Mouse (Mus musculus): ENCODE measurements at regions not wholly inside any gene's neighbourhood (a gene's known extent, or its start where the extent isn't known, plus 50 kb on each side); places are given as distances from the start of the nearest gene placed in this dataset.
A peak's percentile ranks its signal among the peaks of the same experiment; 100 is the strongest.

DNA sequence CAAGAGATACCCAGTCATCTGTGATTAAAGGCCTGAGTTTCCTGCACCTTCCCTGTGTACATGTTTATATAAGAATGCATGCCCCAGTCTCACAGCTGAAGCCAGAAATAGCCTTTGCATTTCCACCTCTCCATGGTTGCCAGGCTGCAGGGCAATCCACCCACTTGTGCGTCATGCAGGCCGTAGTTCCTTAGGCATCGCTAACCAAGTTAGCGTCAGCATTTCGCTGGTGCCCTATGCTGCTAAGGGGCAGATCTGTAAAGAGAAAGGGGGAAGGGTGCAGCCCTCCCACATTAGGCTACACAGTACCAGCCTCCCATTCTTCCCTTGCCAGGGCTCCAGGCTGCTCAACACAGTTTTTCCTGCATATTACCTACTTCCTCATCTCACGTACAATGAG is 155.6 kb upstream of the Actbl2 start:
- ATAC-seq (ENCODE audit: insufficient number of reproducible peaks, low FRiP score, low TSS enrichment), result peak; percentile 60; the same call in 1 of the 2 replicates

DNA sequence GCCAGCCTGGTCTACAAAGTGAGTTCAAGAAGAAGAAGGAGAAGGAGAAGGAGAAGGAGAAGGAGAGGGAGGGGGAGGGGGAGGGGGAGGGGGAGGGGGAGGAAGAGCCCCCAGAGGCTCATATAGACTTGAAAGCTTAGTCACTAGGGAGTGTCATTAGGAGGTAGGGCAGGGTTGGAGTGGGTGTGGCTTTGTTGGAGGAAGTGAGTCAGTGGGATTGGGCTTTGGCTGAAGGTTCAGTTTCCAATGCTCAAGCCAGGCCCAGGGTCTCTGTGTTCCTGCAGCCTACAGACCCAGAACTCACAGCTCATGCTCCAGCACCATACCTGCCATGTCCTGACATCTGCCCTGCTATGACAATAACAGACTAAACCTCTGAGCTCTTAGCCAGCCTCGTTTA is 154.4 kb upstream of the Actbl2 start:
- ATAC-seq (ENCODE audit: insufficient number of reproducible peaks, low FRiP score, low TSS enrichment), result no peak

DNA sequence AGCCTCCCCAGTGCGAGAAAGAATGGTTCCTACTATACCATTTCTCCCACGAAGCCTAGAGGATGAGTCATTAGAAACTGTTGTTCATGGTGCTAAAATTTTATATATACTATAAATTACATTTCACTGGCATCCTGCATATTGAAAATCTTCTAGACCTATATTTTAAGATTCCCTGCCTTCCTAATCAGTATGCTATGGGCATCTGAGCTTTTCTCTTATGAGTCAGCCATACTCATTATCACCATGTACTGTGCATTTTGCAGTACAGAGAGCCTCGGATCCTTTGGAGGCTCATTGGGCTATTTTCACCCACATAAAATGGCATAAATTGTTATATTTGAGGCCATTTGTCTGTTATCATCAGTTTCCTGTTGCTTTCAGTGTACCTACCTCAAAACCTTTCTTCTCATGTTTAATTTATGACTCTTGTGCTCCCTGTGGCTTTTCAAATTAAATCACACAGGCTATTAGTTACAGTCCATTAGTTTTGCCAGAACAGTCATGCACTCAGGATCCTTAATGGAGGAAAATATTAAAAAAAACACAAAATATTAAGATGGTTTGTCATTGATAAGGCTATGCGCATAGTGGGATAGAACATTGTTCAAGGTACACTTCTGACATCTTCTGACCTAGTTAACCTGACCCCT is 150.1 kb upstream of the Actbl2 start:
- ATAC-seq (ENCODE audit: insufficient number of reproducible peaks, low FRiP score, low TSS enrichment), result no peak

DNA sequence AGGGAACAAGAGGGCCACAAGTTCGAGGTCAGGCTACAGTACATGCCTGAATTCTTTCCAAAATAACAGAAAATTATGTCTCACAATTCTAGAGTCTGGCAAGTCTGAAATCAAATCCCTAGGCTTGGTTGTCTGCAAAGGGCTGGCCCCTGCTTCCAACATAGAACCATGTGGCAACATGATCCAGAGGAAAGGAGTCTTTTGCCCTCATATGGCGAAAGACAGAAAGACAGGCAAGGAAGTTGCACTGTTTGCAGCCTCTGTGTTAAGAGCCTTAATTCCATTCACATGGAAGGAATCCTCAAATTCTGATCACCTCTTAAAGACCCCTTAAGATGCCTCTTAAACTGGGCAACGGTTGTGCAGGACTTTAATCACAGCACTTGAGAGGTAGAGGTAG is 123.7 kb upstream of the Actbl2 start:
- ATAC-seq (ENCODE audit: insufficient number of reproducible peaks, low FRiP score, low TSS enrichment), result no peak

DNA sequence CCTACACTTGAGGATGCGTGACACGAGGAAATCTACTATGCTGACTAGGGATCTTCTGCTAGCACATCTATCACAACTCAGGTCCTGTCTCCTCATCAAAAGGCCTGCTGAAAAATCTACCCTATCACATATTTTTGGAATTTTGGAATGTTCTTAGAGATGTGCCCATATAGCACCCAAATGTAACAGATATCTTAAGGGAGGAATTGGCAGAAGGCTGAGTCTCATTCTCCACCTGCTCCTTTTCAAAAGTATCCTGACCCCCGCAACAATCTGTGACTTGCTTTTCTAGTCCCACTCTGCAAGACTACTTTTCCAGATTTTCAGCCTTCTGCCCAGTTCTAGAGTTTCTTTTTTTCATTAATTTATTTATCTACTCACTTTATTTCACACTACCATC is 118.4 kb upstream of the Actbl2 start:
- ATAC-seq (ENCODE audit: insufficient number of reproducible peaks, low FRiP score, low TSS enrichment), result no peak

DNA sequence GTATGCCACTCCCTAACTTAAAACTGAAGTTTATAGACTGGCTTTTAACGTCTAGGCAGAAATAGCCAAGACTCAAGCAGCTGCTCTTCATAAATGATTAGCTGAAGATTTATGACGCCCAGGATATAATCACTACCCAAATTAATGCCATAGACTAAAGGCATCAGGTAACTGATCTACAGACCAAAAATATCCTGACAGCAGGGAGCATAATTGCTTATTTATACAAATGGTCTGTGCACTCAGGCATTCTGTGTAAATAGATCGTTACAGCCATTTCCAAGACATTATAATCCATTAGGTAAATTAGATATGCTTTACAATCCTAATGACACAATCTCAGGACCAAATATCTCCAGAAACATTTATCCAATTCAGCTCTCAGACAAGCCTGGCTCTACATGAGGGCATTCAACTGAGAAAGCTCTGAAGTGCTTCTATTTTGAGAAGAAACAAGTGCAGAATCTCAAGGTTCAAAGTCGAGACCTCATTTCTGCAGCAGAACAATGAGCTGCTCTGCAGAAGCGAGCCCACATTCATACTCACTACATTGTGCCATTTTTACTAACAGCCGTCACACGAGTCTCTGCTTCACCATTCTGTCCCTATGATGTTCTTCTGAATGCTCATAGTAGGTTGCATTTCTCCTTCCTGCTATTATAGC is 111.9 kb upstream of the Actbl2 start:
- no peak for ATAC-seq (ENCODE audit: insufficient number of reproducible peaks, low FRiP score, low TSS enrichment)

DNA sequence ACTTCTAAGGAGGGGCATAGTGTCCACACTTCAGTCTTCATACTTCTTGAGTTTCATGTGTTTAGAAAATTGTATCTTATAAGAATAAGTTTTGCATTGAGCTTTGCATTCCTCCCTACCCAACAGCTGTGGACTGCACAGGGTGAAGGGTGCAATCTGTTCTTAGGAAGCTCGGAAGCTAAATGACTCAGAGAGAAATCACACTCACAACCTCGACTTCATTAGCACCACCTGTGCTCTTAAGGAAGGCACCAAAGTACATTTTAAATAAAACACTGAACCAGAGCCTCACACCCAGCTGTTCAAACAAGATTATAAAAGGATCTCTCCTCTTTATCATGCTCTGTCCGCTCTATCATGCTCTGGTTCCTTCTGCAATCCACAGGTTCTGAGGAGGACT is 110.1 kb upstream of the Actbl2 start:
- no peak for ATAC-seq (ENCODE audit: insufficient number of reproducible peaks, low FRiP score, low TSS enrichment)

DNA sequence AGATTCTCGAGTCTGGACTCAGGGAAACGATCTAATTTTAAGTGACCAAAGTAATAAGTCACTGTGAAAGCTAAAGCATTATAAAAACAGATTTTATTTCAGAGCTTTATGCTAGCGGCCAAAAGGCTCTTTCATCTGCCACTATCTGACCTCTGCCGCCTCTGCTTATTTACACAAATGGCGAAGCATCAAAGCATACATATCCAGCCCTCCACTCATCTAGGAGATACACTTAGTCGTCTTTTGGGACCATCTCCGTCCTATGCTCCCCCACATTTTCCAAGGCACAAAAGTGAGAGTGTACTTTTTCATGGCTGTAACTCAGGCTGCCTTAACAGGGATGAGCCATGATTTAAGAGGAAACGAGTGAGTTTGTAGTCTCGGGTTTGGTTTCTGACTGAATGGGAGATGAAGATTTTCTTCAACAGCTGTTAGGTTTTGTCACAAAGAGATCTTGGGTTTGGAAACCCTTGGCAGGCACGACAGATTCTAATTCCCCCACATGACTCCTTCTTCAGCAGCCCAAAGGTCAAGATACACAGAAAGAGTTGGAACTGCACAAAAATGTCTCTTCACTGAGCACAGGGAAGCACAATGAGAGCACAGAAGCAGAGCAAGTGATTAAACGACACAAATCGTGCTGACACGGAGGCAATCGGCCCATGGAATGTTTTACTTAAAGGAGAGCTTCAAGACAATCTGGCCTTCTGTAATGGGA is 96.7 kb upstream of the Actbl2 start:
- no peak for ATAC-seq (ENCODE audit: insufficient number of reproducible peaks, low FRiP score, low TSS enrichment)

DNA sequence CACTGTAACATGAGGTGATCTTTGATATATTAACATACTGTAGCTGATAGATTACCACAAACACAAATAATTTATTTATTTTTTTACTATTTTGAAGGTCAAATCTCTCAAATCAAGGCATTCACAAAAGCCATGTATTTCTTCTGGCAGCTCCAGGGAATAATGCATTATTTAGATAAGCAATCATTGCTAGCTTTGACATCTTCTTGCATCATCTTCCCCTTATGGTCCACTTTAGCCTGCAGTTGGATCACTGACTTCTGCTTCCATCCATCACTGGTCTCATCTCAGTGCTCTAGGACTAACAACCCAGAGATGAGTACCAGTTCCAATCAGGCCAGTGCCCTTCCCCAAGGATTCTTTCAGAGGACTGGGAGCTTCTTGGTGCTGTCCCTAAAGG is 95.3 kb upstream of the Actbl2 start:
- ATAC-seq (ENCODE audit: insufficient number of reproducible peaks, low FRiP score, low TSS enrichment), result no peak

DNA sequence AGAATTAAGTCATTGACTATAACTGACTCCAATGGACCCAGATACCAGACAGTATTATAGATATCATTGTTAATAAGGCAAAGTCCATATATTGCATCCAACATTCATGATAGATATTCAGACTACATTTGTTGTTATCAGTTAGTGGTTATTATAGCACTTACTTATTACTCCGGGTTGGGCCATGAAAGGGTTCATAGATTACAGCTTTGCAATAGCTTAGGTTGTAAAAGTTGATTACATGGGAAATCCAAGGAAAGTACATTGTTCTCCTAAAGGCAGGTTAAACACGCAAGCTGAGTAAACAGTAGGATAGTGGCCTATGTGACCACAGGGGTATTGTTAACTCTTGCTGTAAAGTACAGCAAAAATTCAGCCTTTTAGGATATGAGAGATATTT is 89.3 kb upstream of the Actbl2 start:
- ATAC-seq (ENCODE audit: insufficient number of reproducible peaks, low FRiP score, low TSS enrichment), result no peak

DNA sequence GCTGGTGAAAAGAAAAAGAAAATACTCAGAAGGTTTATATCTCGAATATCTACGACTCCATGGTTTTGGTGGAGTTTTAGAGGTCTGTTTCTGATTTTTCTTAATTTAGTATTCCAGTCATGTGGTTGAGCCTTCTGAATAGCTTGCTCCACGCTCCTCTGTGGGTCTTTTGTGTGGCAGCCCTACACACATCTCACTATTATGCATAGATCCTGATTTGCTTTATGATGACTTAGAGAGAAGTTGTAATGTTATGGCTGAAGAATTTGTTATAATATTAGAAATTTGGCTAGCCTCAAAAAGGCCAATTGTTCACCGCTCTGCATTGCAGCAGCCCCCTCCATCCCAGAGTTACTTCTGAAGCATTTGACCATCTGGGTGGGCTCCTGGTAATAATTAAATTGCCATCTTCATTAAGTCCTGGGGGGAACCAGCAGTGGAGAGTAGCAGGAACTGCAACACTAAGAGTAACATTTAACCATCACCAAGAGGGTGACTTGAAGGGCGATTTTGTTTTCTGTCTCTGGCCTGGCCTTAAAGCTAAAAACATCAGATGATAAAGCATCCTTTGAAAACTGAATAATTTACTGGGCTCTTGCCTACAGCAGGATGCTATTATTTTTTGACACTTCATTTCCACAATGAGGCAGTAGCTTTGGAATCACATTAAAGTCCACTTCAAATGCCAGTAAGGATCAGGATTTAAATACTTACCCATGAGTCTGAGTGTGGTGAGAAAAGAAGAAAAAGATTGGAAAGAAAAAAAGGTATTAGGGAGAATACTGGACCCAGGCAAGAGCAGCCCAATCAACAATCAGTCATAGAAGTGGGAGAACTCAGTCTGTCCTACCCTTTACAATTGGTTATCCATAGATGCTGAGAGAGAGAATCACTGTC is 84.3 kb upstream of the Actbl2 start:
- ATAC-seq (ENCODE audit: insufficient number of reproducible peaks, low FRiP score, low TSS enrichment), result no peak

DNA sequence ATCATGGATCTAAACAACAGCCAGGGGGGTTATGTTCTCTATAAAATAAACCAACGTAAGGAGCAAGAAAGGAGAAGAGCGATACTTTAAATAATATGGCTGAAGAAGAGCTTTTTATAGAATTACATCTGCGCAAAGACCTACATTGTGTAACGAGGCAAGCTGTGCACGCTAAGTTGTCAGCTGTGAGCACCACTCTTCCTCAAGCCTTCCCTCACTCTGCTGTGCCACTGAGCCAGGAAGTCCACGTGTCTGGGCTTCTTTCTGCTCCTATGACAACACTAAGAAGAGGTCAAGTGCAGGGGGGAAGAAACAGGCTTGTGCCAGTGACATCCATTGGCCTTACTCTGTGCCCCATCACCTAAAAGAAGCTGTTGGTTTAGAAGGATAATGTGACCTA is 75.6 kb upstream of the Actbl2 start:
- no peak for ATAC-seq (ENCODE audit: insufficient number of reproducible peaks, low FRiP score, low TSS enrichment)

DNA sequence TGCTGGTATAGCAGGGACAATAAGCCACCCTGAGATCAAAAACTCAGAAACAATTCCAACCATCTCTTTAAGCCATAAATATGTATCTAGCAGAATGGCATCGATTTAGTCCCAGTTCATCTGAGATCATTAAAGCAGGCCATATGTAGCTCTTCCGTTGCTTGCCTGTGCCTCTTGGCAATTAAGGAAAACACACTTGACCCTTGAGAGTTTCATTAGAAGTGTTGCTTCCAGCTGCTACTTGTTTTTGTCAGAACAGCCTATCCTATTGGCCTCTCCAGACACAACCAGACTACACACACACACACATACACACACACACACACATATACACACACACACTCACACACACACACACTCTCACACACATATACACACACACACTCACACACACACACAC is 71.5 kb upstream of the Actbl2 start:
- ATAC-seq (ENCODE audit: insufficient number of reproducible peaks, low FRiP score, low TSS enrichment), result no peak

DNA sequence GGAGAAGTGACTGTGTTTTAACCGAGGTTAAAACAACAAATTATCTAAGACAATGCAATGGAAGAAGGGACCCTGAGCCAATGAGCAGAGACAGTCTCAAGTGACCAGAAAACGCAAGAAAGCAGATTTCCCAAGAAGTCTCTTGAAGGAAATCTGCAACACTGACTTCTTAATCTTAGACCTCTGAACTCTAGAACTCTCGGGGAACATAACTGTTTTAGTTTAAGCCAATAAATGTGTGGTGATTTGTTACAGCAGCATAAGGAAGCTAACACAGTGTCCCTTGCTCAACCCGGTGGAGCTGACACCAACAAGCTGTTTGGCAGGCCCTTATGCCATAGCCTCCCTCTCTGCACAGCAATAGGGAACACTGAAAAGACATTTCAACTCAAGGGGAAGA is 69.0 kb upstream of the Actbl2 start:
- ATAC-seq (ENCODE audit: insufficient number of reproducible peaks, low FRiP score, low TSS enrichment), result no peak

DNA sequence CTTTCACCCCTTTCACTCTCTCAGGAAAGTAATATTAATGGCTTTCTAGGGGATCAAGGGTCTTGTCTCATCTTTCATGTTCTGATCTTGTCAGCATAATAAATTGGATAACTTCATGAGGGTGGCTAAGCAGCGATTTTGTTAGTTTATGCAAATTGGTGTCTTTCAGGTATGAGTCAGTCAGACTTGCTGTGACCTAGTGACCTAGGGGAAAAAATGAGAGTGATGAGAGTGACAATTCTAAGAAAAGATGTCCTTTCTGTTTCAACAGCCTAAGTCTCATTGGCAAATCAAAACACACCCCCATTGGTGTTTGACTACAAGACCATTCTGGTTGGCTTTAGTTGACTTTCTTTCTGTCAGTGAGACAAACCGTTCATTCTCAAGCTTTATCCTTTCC is 68.0 kb upstream of the Actbl2 start:
- no peak for ATAC-seq (ENCODE audit: insufficient number of reproducible peaks, low FRiP score, low TSS enrichment)

DNA sequence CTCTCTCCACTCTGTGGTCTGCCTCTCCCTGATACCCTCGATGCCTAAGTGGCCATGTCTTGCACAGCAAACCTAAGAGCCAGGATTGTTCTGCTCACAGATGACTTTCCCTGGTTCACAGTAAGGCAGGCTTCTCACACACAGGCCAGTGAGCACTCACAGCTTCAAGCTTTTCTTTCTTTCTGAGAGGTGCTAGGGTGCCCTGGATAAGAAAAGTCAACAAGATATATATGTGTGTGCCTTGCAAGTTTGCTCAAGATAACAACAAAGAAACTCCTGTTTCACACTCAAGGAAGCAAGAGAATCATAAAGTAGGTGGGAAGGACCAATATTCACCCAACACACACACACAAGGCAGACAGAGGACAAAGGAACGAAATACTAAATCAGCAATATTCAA is 60.9 kb upstream of the Actbl2 start:
- ATAC-seq (ENCODE audit: insufficient number of reproducible peaks, low FRiP score, low TSS enrichment), result no peak

DNA sequence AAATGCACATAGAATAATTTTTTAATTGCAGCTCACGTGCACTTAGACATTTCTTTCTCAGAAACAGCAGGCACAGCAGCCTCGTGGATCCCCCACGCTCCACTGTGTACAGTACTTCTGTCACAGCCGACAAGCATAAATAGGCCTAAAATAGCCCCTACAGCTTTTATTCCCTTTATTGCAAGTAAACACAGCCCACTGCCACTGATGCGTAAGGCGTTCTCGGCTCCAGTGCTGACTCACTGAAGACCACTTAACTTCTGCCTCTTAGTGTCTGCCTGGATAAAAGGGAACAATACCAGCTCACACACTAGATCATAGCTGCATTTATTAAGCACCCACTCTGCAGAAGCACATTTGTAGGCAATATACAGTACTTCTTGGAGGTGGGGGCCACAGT is 60.5 kb upstream of the Actbl2 start:
- ATAC-seq (ENCODE audit: insufficient number of reproducible peaks, low FRiP score, low TSS enrichment), result no peak

DNA sequence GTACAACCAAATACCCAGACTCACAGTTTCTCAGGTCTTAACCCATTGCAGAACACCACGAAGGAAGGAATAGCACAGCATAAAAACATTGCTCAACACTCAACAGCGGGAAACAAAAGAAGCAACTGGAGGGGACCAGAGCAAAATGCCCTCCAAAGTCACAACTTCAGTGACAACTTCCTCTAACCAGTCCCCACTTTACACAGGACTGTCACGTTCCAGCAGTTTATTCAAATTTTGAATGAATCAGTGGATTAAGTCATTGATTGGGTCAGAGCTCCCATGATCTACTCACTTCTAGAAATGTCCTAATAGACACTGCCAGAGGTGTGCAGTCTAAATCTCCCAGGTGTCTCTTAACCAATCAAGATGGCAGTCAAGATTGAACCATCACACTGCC is 53.3 kb upstream of the Actbl2 start:
- no peak for ATAC-seq (ENCODE audit: insufficient number of reproducible peaks, low FRiP score, low TSS enrichment)

DNA sequence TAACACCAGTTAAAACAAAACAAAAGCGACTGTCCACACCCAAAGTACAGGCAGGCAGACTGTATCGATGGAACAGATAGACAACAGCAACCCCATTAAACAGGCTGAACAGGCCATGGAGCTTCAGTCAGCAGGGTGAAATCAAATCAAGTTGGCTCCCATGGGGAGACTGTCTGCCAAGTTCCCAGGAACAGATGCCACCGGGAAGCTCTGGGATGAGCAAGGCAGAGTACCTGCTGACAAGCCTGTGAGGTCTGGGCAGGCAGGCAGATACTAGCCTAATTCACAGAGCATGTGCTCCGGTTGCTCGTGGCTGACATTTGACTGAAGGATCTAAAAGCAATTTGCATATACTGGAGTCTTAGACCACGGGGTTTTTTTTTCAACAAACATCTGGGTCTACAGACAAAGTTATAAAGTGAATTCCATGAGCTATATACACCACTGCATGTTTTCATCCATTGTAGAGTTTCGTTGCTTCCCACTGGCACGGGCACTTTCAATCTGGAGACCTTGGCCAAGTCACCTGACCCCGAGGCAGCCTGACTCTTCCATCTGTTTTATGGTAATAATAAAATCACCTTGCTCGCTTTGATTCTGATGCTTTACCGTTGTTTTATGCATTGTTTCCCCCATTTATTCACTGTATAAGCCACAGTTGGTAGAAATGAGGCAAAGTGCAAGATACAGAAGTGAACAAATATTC is 50.1 kb upstream of the Actbl2 start:
- peak; percentile 99 for ATAC-seq (ENCODE audit: insufficient number of reproducible peaks, low FRiP score, low TSS enrichment)
